ENCODE assay signal across 8 mouse cellular contexts in genomic region chr1:150392638-150393487, GRCm38 (mm10). TPM values are rescaled to one million over a fixed set of nuclear protein-coding genes. Genes with fewer than 3 reads are reported as not detected.
DNase-seq lines count a peak whose midpoint lies in the region; ATAC-seq lines count a peak whose summit lies in the region.

Gene Tpr (plus strand): TSS chr1:150392838.
Gene Odr4 (minus strand): TSS chr1:150393080.

- H3K27me3 ChIP-seq in hindbrain, embryonic 12.5 days, result no peaks in the 10 kb centered on the region

- H3K4me1 ChIP-seq in hindbrain, embryonic 12.5 days, result peaks cover 13% of the 10 kb centered on the region; the same call in 1 of the 2 replicates

- peak within 1 kb of the TSS; percentile 67 for H3K4me2 ChIP-seq in hindbrain, embryonic 12.5 days (replicated peaks)

- H3K9me3 ChIP-seq in hindbrain, embryonic 12.5 days (replicated peaks), result no peaks in the 10 kb centered on the region

- H3K4me3 ChIP-seq in hindbrain, embryonic 12.5 days, result peak within 1 kb of the TSS; percentile 73

- peak; percentile 98 for ATAC-seq in hindbrain, embryonic 12.5 days (ENCODE audit: low FRiP score)

- H3K36me3 ChIP-seq in hindbrain, embryonic 12.5 days, result peaks cover 33% of the 10 kb centered on the region

- under 1% methylated on average over 76 of the region's 76 CpGs for WGBS in hindbrain, embryonic 12.5 days

- DNase-seq in NIH3T3 (ENCODE audit: low read depth), result peak; percentile 99
- peak; percentile 99 to 100 for DNase-seq in cerebellum, postnatal 10 days
- peak; percentile 98 to 99 for DNase-seq in frontal cortex, postnatal 10 days (ENCODE audit: low spot score in 2 of 2)
- peak; percentile 99 to 100 for DNase-seq in layer of hippocampus, postnatal 14 days (ENCODE audit: low spot score in 2 of 2)
- peak; percentile 99 for DNase-seq in lung, postnatal 14 days
- peak; percentile 97 for DNase-seq in retina, adult 2 months (ENCODE audit: low read depth, low spot score)
- DNase-seq in thymus, postnatal 36 days, result peak; percentile 98

- H3K9ac ChIP-seq in hindbrain, embryonic 12.5 days, result peak within 1 kb of the TSS; percentile 73

- peak within 1 kb of the TSS; percentile 89 for H3K27ac ChIP-seq in hindbrain, embryonic 12.5 days

RNA-seq across cellular contexts. Expression of gene Tpr, which starts in this region (rescaled TPM):
- 180 and 182 TPM in 2 replicates for polyA plus RNA-seq in hindbrain, embryonic 12.5 days (2016; fragmentation: Nextera tagmentation; extraction: Ambion mirVana)
- 100 to 1,000 TPM; 105 to 115 TPM for total RNA-seq in layer of hippocampus, postnatal 14 days (2021)

RNA-seq across cellular contexts. Expression of gene Odr4, which starts in this region (rescaled TPM):
- polyA plus RNA-seq in hindbrain, embryonic 12.5 days (2016; fragmentation: Nextera tagmentation; extraction: Ambion mirVana), result 37.1 and 41.9 TPM in 2 replicates
- total RNA-seq in layer of hippocampus, postnatal 14 days (2021), result 10 to 100 TPM; 46.1 to 52.4 TPM

Comparison
In these comparisons a context has a peak if more than half of its experiments do, and no peak if none do; other contexts are left out.
1. Peak in every context shown above with its lines: DNase-seq, ATAC-seq, H3K4me3 ChIP-seq and H3K27ac ChIP-seq.